Mouse (Mus musculus): ENCODE data around the gene Chst11.

DNA sequence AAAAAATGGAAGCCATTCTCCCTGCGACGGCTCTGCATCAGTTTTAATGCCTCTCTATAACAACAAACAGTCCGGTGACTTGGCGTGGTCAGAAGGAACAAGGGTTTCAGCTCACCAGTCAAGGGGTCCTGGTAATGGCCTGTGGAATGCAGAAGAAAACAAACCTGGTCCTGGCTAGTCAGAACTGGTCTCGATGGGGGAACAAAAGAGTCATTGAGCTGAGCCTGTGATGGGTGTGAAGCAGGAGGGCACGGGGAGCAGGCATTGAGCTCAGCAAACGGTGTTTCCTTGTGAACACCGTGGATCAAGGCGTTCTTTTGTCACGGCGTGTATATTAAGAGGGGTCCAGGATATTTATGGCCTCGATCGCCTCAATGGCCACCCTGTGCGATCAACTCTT lies 160.5 kb downstream of the Chst11 start:
- no peak for TF ChIP-seq CTCF (IDR thresholded peaks at IDR 0.05; ENCODE audit: extremely low read depth, insufficient read depth, low read length)
- no peak for TF ChIP-seq POLR2A (IDR thresholded peaks at IDR 0.05; ENCODE audit: extremely low read depth, insufficient read depth, low read length)
